Mouse (Mus musculus) midbrain, embryonic 13.5 days (tissue): Measurements from ENCODE around the gene Fbxo11. TPM values are rescaled to one million over a fixed set of nuclear protein-coding genes. Genes with fewer than 3 reads are reported as not detected.

Experiments used
- ATAC-seq: fragments of 200-750 bp; cut with Nextera tagmentation; 2 replicates; pipeline ENCODE4 v1.8.0; 2017; ENCODE audit warnings: mild to moderate bottlenecking, moderate TSS enrichment, moderate library complexity
- H3K27ac ChIP-seq: fragments of 300-500 bp; sonication (generic); 2 replicates; pipeline ENCODE4 v1.5.1; 2015; ENCODE audit warnings: inconsistent platforms, mild to moderate bottlenecking, moderate library complexity
- H3K27me3 ChIP-seq: fragments of 300-500 bp; sonication (generic); 2 replicates; pipeline ENCODE4 v1.6.1; 2015; ENCODE audit warnings: mild to moderate bottlenecking, inconsistent platforms
- H3K36me3 ChIP-seq: fragments of 300-500 bp; sonication (generic); 2 replicates; pipeline ENCODE4 v1.6.1; 2015; ENCODE audit warnings: mild to moderate bottlenecking, inconsistent platforms
- H3K4me1 ChIP-seq: fragments of 300-500 bp; sonication (generic); replicated peaks from 2 replicates; pipeline ENCODE4 v1.6.1; 2015; ENCODE audit warnings: inconsistent platforms
- H3K4me2 ChIP-seq: fragments of 300-500 bp; sonication (generic); replicated peaks from 2 replicates; pipeline ENCODE4 v1.6.1; 2015; ENCODE audit warnings: moderate library complexity, mild to moderate bottlenecking, inconsistent platforms
- H3K4me3 ChIP-seq: fragments of 300-500 bp; sonication (generic); replicated peaks from 2 replicates; pipeline ENCODE4 v1.5.1; 2015; ENCODE audit warnings: mild to moderate bottlenecking, inconsistent platforms
- H3K9ac ChIP-seq: fragments of 300-500 bp; sonication (generic); replicated peaks from 2 replicates; pipeline ENCODE4 v1.6.1; 2015; ENCODE audit warnings: mild to moderate bottlenecking, inconsistent platforms
- H3K9me3 ChIP-seq: fragments of 300-500 bp; sonication (generic); 2 replicates; pipeline ENCODE4 v1.6.1; 2016; ENCODE audit warnings: mild to moderate bottlenecking, inconsistent platforms
- WGBS: fragments of 180-500 bp; shearing (Covaris S2); methylation state at CpG from one replicate; pipeline ENCODE4 v1.1.7; 2015; 5-methylcytosine and 5-hydroxymethylcytosine counted together
- polyA plus RNA-seq: library from polyadenylated mRNA; unstranded; fragments of >200 nt; fragmentation: Nextera tagmentation; extraction: Ambion mirVana; gene quantifications from 2 replicates; pipeline ENCODE4 v1.2.1, GENCODE M21; 2015

Gene Fbxo11
- polyA plus RNA-seq, 1 experiment from 2014 or later, result 30.7 TPM

- no peaks in the 10 kb centered on the region for H3K36me3 ChIP-seq
- peak overlapping the region; percentile 100 for H3K9ac ChIP-seq
- ATAC-seq, result peak; percentile 98
- peak overlapping the region; percentile 100 for H3K27ac ChIP-seq
- under 1% methylated on average over 27 of the region's 57 CpGs for WGBS
- no peaks in the 10 kb centered on the region for H3K27me3 ChIP-seq
- H3K9me3 ChIP-seq, result no peaks in the 10 kb centered on the region
- peaks cover 23% of the 10 kb centered on the region for H3K4me1 ChIP-seq
- H3K4me2 ChIP-seq, result peak overlapping the region; percentile 77
- peak overlapping the region; percentile 97 for H3K4me3 ChIP-seq
Observed at GRCm38 (mm10) chr17:88065801-88066646, 933 bp upstream of the Fbxo11 start.

- Histone ChIP-seq H3K27me3 (no peaks in the 10 kb centered on the region), H3K27ac (peak overlapping the region; percentile 100), H3K4me1 (peaks cover 24% of the 10 kb centered on the region), H3K9ac (peak overlapping the region; percentile 100), H3K4me3 (peak overlapping the region; percentile 97), H3K36me3 (no peaks in the 10 kb centered on the region), H3K4me2 (peak overlapping the region; percentile 77), H3K9me3 (no peaks in the 10 kb centered on the region)
- under 1% methylated on average over 39 of the region's 67 CpGs for WGBS
- peak; percentile 24 for ATAC-seq
Observed at GRCm38 (mm10) chr17:88064347-88065030, 602 bp downstream of the Fbxo11 start.

- no peaks in the 10 kb centered on the region for H3K9me3 ChIP-seq
- H3K27ac ChIP-seq, result peak overlapping the region; percentile 100
- peak; percentile 12 for ATAC-seq
- H3K4me1 ChIP-seq, result peaks cover 27% of the 10 kb centered on the region
- peak overlapping the region; percentile 100 for H3K9ac ChIP-seq
- WGBS, result under 1% methylated on average over 23 of the region's 23 CpGs
- no peaks in the 10 kb centered on the region for H3K36me3 ChIP-seq
- H3K27me3 ChIP-seq, result no peaks in the 10 kb centered on the region
- peak overlapping the region; percentile 97 for H3K4me3 ChIP-seq
- H3K4me2 ChIP-seq, result peak overlapping the region; percentile 77
Observed at GRCm38 (mm10) chr17:88063980-88064346, 1.1 kb downstream of the Fbxo11 start.

DNA sequence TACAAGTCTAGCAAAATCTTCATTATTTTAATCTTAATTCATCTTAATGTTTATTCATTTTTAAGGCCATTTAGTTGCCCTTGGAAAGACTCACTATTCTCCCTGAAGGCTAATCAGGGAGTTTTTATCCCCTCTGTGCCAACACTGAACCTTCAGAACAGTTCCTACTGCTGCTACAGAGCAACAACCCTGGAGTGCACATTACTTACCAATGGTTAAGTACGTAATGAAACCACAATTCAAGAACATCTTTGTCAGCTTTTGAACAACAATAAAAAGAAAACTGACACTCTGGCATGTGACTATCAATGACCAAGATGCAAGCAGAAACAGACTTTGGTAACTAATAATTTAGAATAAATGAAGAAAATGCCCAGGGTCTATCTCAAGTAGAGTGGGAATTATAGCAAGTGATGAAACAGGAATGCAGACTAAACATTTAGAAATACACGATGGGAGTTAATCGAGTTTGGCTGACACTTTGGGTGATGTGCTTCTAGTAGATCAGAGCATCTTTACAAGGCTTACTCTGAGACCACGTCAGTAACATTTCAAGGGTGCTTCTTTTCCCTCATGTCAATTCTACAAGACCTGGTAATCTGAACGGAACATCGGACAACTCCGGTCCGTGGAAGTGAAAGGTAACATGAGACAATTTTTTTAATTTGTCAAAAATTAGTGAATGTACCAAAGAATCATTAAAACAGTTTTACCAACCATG is 2.1 kb downstream of the Fbxo11 start:
- H3K27ac ChIP-seq, result no peak overlapping the region
- no peak for ATAC-seq
- H3K9me3 ChIP-seq, result no peaks in the 10 kb centered on the region
- peak overlapping the region; percentile 77 for H3K4me2 ChIP-seq
- H3K9ac ChIP-seq, result peak overlapping the region; percentile 100
- no peaks in the 10 kb centered on the region for H3K27me3 ChIP-seq
- 23% methylated on average over 8 of the region's 8 CpGs for WGBS
- H3K4me1 ChIP-seq, result peaks cover 35% of the 10 kb centered on the region
- peak overlapping the region; percentile 97 for H3K4me3 ChIP-seq
- no peaks in the 10 kb centered on the region for H3K36me3 ChIP-seq

DNA sequence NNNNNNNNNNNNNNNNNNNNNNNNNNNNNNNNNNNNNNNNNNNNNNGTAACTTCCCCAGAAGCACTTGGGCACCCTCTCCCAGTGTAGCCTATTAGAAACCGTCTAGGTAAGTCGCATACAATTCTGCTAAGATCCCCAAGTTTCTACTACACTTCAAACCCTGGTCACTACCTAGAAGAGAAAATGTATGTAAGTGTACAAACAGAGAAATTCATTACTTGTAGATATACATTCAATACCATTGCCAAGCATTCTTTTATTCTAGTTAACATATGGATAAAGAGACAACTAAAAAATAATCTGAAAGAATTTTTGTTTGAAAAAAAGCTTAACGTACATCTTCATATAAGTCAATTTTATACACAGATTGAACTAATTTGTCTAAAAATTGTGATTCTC is 3.1 kb downstream of the Fbxo11 start:
- 73% methylated on average over 3 of the region's 3 CpGs for WGBS
- Histone ChIP-seq H3K36me3 (no peaks in the 10 kb centered on the region), H3K4me2 (no peak overlapping the region), H3K9me3 (no peaks in the 10 kb centered on the region), H3K27ac (no peak overlapping the region), H3K9ac (no peak overlapping the region), H3K4me3 (no peak overlapping the region), H3K4me1 (peaks cover 33% of the 10 kb centered on the region), H3K27me3 (no peaks in the 10 kb centered on the region)
- no peak for ATAC-seq

- 0 out of 2 replicates have a peak, but pooled peaks have one; percentile 54 for ATAC-seq
- Histone ChIP-seq H3K9me3 (no peaks in the 10 kb centered on the region), H3K27ac (no peak overlapping the region), H3K4me2 (no peak overlapping the region), H3K27me3 (no peaks in the 10 kb centered on the region), H3K4me1 (peaks cover 35% of the 10 kb centered on the region), H3K36me3 (no peaks in the 10 kb centered on the region), H3K9ac (no peak overlapping the region), H3K4me3 (no peak overlapping the region)
- 71% methylated on average over 2 of the region's 2 CpGs for WGBS
Observed at GRCm38 (mm10) chr17:88058280-88058679, 6.8 kb downstream of the Fbxo11 start.

- Histone ChIP-seq H3K4me1 (peaks cover 31% of the 10 kb centered on the region), H3K4me2 (no peak overlapping the region), H3K9ac (no peak overlapping the region), H3K9me3 (no peaks in the 10 kb centered on the region), H3K27ac (no peak overlapping the region), H3K4me3 (no peak overlapping the region), H3K27me3 (no peaks in the 10 kb centered on the region), H3K36me3 (0 out of 2 replicates have a peak, but pooled peaks cover under 1% of the 10 kb centered on the region)
- WGBS, result 90% methylated on average over 1 of the region's 1 CpGs
- no peak for ATAC-seq
Observed at GRCm38 (mm10) chr17:88057846-88058245, 7.2 kb downstream of the Fbxo11 start.

- no peak overlapping the region for H3K9ac ChIP-seq
- WGBS, result 94% methylated on average over 4 of the region's 4 CpGs
- no peaks in the 10 kb centered on the region for H3K9me3 ChIP-seq
- no peak overlapping the region for H3K27ac ChIP-seq
- 0 out of 2 replicates have a peak, but pooled peaks cover 4% of the 10 kb centered on the region for H3K36me3 ChIP-seq
- no peak overlapping the region for H3K4me2 ChIP-seq
- no peaks in the 10 kb centered on the region for H3K27me3 ChIP-seq
- no peak overlapping the region for H3K4me3 ChIP-seq
- H3K4me1 ChIP-seq, result peaks cover 20% of the 10 kb centered on the region
- ATAC-seq, result no peak
Observed at GRCm38 (mm10) chr17:88051679-88052078, 13.4 kb downstream of the Fbxo11 start.

DNA sequence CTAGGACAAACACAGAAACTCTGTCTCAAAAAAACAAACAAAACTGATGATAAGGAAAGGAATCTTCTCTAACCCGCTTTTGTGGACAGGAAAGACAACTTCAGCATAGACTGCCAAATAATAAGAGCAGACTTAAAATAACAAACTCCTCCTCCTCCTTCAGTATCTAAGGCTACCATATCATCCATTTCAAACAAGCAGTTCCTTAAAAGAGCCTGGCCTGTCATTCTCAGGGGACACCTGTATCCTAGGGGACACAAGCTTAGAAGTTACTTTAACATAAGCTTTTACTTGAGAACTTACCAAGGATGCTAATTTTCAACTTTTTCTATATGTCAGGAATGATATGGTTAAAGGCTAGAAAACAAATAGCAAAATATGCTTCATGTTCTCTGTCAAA is 14.2 kb downstream of the Fbxo11 start:
- Histone ChIP-seq H3K27me3 (no peaks in the 10 kb centered on the region), H3K4me3 (no peak overlapping the region), H3K9me3 (no peaks in the 10 kb centered on the region), H3K4me2 (no peak overlapping the region), H3K36me3 (0 out of 2 replicates have a peak, but pooled peaks cover 4% of the 10 kb centered on the region), H3K4me1 (peaks cover 13% of the 10 kb centered on the region), H3K9ac (no peak overlapping the region), H3K27ac (no peak overlapping the region)
- WGBS, result 100% methylated on average over 1 of the region's 1 CpGs
- ATAC-seq, result no peak

- no peaks in the 10 kb centered on the region for H3K27me3 ChIP-seq
- no peak overlapping the region for H3K4me3 ChIP-seq
- no peak overlapping the region for H3K27ac ChIP-seq
- no peak overlapping the region for H3K9ac ChIP-seq
- 0 out of 2 replicates have a peak, but pooled peaks cover 4% of the 10 kb centered on the region for H3K36me3 ChIP-seq
- H3K4me2 ChIP-seq, result no peak overlapping the region
- no peak for ATAC-seq
- whole genome bisulfite sequencing, result 97% methylated on average over 2 of the region's 2 CpGs
- no peaks in the 10 kb centered on the region for H3K9me3 ChIP-seq
- H3K4me1 ChIP-seq, result peaks cover 15% of the 10 kb centered on the region
Observed at GRCm38 (mm10) chr17:88050318-88050717, 14.8 kb downstream of the Fbxo11 start.

DNA sequence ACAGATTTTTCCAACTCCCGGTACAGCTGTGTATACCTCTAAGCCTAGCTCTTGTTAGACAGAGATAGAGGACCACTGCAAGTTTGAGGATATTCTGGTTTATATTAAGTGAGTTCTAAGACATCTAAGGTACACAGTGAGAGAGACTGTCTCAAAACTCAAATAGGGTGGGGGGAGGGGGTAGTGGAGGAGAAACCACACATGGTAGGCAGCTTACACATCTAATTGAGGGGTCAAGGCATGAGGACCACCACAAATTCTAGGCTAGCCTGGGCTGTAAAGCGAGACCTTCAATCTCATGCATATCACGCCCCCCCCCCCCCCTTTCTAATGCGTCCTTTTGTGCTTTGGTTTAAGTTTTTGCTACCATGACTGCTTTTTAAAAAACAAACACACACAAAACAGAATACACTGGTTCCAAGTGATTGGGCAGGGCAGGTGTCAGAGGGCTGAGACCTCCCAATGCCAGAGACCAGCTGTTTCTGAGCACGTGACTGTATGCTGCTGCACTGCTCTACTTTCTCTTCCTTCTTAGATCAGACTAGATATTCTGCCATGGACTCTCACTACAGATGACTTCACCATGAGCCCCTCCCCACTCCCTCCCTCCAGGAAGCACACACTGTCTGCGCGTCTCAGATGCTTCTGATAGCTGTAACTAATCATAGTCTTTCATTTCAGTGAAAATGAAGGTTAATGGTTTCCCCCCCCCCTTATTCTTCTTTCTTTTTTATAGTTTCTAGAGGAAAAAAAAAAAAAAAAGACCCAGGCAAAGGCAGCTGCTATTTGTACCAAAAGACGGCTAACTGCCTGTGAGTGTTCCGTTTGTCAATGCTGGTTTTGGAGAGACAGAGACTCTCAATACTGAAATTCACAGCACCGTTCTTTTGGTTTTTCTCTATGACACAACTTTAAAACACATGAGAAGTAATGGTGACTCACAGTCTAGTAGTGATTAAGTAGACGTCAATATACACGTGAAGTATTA is 22.7 kb downstream of the Fbxo11 start:
- Histone ChIP-seq H3K4me1 (peaks cover 30% of the 10 kb centered on the region), H3K27me3 (no peaks in the 10 kb centered on the region), H3K9me3 (no peaks in the 10 kb centered on the region), H3K36me3 (no peaks in the 10 kb centered on the region), H3K9ac (no peak overlapping the region), H3K4me3 (no peak overlapping the region), H3K27ac (no peak overlapping the region), H3K4me2 (no peak overlapping the region)
- ATAC-seq, result peak; percentile 92
- WGBS, result 51% methylated on average over 12 of the region's 12 CpGs
